Mouse (Mus musculus): ENCODE measurements around the gene Parp6. TPM values are rescaled to one million over a fixed set of nuclear protein-coding genes. Genes with fewer than 3 reads are reported as not detected.

Gene Parp6
- polyA plus RNA-seq, 1 experiment: 35.6 TPM

- Histone ChIP-seq H3K36me3 (ENCODE audit: control insufficient read depth, insufficient read depth, low read length) (no peaks in the 10 kb centered on the region), H3K27ac (ENCODE audit: control insufficient read depth, insufficient read depth, low read depth, low read length) (no peak overlapping the region), H3K27me3 (ENCODE audit: control insufficient read depth, insufficient read depth, low read length) (no peaks in the 10 kb centered on the region), H3K4me3 (ENCODE audit: control insufficient read depth, low read depth, low read length) (peak overlapping the region; percentile 74), H3K4me1 (ENCODE audit: control insufficient read depth, insufficient read depth, low read length) (peaks cover 2% of the 10 kb centered on the region; the same call in 1 of the 2 replicates)
- TF ChIP-seq CTCF (IDR thresholded peaks at IDR 0.05; ENCODE audit: control insufficient read depth, insufficient read depth, insufficient replicate concordance, low read depth, low read length): no peak
These were observed 28.1 kb upstream of the Parp6 start for GRCm38 (mm10) chr9:59588710-59589671.

- Histone ChIP-seq H3K36me3 (ENCODE audit: control insufficient read depth, insufficient read depth, low read length) (no peaks in the 10 kb centered on the region), H3K4me1 (ENCODE audit: control insufficient read depth, insufficient read depth, low read length) (peaks cover 2% of the 10 kb centered on the region; the same call in 1 of the 2 replicates), H3K27ac (ENCODE audit: control insufficient read depth, insufficient read depth, low read depth, low read length) (no peak overlapping the region), H3K27me3 (ENCODE audit: control insufficient read depth, insufficient read depth, low read length) (no peaks in the 10 kb centered on the region), H3K4me3 (ENCODE audit: control insufficient read depth, low read depth, low read length) (peak overlapping the region; percentile 66)
- TF ChIP-seq CTCF (IDR thresholded peaks at IDR 0.05; ENCODE audit: control insufficient read depth, insufficient read depth, insufficient replicate concordance, low read depth, low read length): no peak
- TF ChIP-seq POLR2A (IDR thresholded peaks at IDR 0.05; ENCODE audit: control insufficient read depth, low read depth, low read length): no peak
These were observed 27.2 kb upstream of the Parp6 start for GRCm38 (mm10) chr9:59589703-59590439.

- H3K27me3 ChIP-seq (ENCODE audit: control insufficient read depth, insufficient read depth, low read length): no peaks in the 10 kb centered on the region
- H3K4me1 ChIP-seq (ENCODE audit: control insufficient read depth, insufficient read depth, low read length): peaks cover 7% of the 10 kb centered on the region
- H3K27ac ChIP-seq (ENCODE audit: control insufficient read depth, insufficient read depth, low read depth, low read length): no peak overlapping the region
- H3K4me3 ChIP-seq (ENCODE audit: control insufficient read depth, low read depth, low read length): no peak overlapping the region
- TF ChIP-seq CTCF (IDR thresholded peaks at IDR 0.05; ENCODE audit: control insufficient read depth, insufficient read depth, insufficient replicate concordance, low read depth, low read length): no peak
- no peak for TF ChIP-seq POLR2A (IDR thresholded peaks at IDR 0.05; ENCODE audit: control insufficient read depth, low read depth, low read length)
- H3K36me3 ChIP-seq (ENCODE audit: control insufficient read depth, insufficient read depth, low read length): no peaks in the 10 kb centered on the region
These were observed 15.4 kb upstream of the Parp6 start for GRCm38 (mm10) chr9:59601661-59602060.

- Histone ChIP-seq H3K4me3 (ENCODE audit: control insufficient read depth, low read depth, low read length) (no peak overlapping the region), H3K4me1 (ENCODE audit: control insufficient read depth, insufficient read depth, low read length) (peaks cover 7% of the 10 kb centered on the region), H3K27ac (ENCODE audit: control insufficient read depth, insufficient read depth, low read depth, low read length) (no peak overlapping the region), H3K27me3 (ENCODE audit: control insufficient read depth, insufficient read depth, low read length) (no peaks in the 10 kb centered on the region), H3K36me3 (ENCODE audit: control insufficient read depth, insufficient read depth, low read length) (no peaks in the 10 kb centered on the region)
- TF ChIP-seq CTCF (IDR thresholded peaks at IDR 0.05; ENCODE audit: control insufficient read depth, insufficient read depth, insufficient replicate concordance, low read depth, low read length): no peak
- no peak for TF ChIP-seq POLR2A (IDR thresholded peaks at IDR 0.05; ENCODE audit: control insufficient read depth, low read depth, low read length)
These were observed 11.1 kb upstream of the Parp6 start for GRCm38 (mm10) chr9:59605967-59606366.

GRCm38 (mm10) chr9:59610950-59611349 is 6.1 kb upstream of the Parp6 start:
- Histone ChIP-seq H3K4me3 (ENCODE audit: control insufficient read depth, low read depth, low read length) (no peak overlapping the region), H3K4me1 (ENCODE audit: control insufficient read depth, insufficient read depth, low read length) (no peaks in the 10 kb centered on the region), H3K27ac (ENCODE audit: control insufficient read depth, insufficient read depth, low read depth, low read length) (no peak overlapping the region), H3K36me3 (ENCODE audit: control insufficient read depth, insufficient read depth, low read length) (no peaks in the 10 kb centered on the region), H3K27me3 (ENCODE audit: control insufficient read depth, insufficient read depth, low read length) (no peaks in the 10 kb centered on the region)
- TF ChIP-seq POLR2A (IDR thresholded peaks at IDR 0.05; ENCODE audit: control insufficient read depth, low read depth, low read length): no peak
- no peak for TF ChIP-seq CTCF (IDR thresholded peaks at IDR 0.05; ENCODE audit: control insufficient read depth, insufficient read depth, insufficient replicate concordance, low read depth, low read length)

DNA sequence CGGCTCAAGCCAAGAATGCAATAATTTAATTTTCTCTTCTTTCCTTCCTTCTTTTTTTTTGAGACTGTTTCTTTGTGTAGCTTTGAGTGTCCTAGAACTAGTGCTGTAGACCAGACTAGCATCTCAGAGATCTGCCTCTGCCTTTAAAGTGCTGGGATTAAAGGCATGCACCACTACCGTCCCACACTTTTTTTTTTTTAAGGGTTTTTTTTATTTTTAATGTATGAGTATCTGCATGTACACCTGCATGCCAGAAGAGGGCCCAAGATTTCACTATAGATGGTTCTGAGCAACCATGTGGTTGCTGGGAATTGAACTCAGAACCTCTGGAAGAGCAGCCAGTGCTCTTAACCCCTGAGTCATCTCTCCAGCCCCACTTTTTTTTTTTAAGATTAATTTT is 1.3 kb upstream of the Parp6 start:
- TF ChIP-seq POLR2A (IDR thresholded peaks at IDR 0.05; ENCODE audit: control insufficient read depth, low read depth, low read length) (no peak), CTCF (IDR thresholded peaks at IDR 0.05; ENCODE audit: control insufficient read depth, insufficient read depth, insufficient replicate concordance, low read depth, low read length) (no peak)
- Histone ChIP-seq H3K36me3 (ENCODE audit: control insufficient read depth, insufficient read depth, low read length) (no peaks in the 10 kb centered on the region), H3K4me1 (ENCODE audit: control insufficient read depth, insufficient read depth, low read length) (no peaks in the 10 kb centered on the region; the same call in 1 of the 2 replicates), H3K27ac (ENCODE audit: control insufficient read depth, insufficient read depth, low read depth, low read length) (no peak overlapping the region), H3K4me3 (ENCODE audit: control insufficient read depth, low read depth, low read length) (no peak overlapping the region), H3K27me3 (ENCODE audit: control insufficient read depth, insufficient read depth, low read length) (no peaks in the 10 kb centered on the region)
